Mouse (Mus musculus) left cerebral cortex, adult 8-10 months (tissue): ENCODE data around the gene Celf2. TPM values are rescaled to one million over a fixed set of nuclear protein-coding genes. Genes with fewer than 3 reads are reported as not detected.
A peak's percentile ranks its signal among the peaks of the same experiment; 100 is the strongest.

ENCODE experiments used
- DNase-seq, 2 experiments: peaks; one replicate each; pipeline ENCODE4 v3.0.0; 2022; ENCODE audit warnings: low spot score in 2 of 2
- total RNA-seq, 4 experiments: library from RNA; stranded (reverse); gene quantifications; 2 replicates each; pipeline ENCODE4 v1.2.4; 2022

Celf2 gene
- total RNA-seq, 4 experiments from 2014 or later = 386 to 451 (median 404) TPM

GRCm38 (mm10) chr2:6923738-6924474 is 585.5 kb downstream of the Celf2 start:
- no peak for DNase-seq

GRCm38 (mm10) chr2:6915386-6915785 is 594.0 kb downstream of the Celf2 start:
- DNase-seq = no peak

- no peak for DNase-seq
Observed at GRCm38 (mm10) chr2:6913315-6913714, 596.0 kb downstream of the Celf2 start.

GRCm38 (mm10) chr2:6911932-6912331 is 597.4 kb downstream of the Celf2 start:
- DNase-seq = peak; percentile 39 to 73

- no peak for DNase-seq
Observed at GRCm38 (mm10) chr2:6909921-6910320, 599.4 kb downstream of the Celf2 start.

GRCm38 (mm10) chr2:6904411-6904810 is 605.0 kb downstream of the Celf2 start:
- DNase-seq = no peak

GRCm38 (mm10) chr2:6903251-6903763 is 606.1 kb downstream of the Celf2 start:
- DNase-seq = no peak

GRCm38 (mm10) chr2:6896896-6897295 is 612.5 kb downstream of the Celf2 start:
- DNase-seq = no peak

- DNase-seq = no peak
Observed at GRCm38 (mm10) chr2:6893597-6893996, 615.8 kb downstream of the Celf2 start.

- DNase-seq = no peak
Observed at GRCm38 (mm10) chr2:6893095-6893494, 616.3 kb downstream of the Celf2 start.

GRCm38 (mm10) chr2:6884796-6885711 is 624.3 kb downstream of the Celf2 start:
- DNase-seq = no peak

- DNase-seq = peak in 1 of 2 experiments; percentile 8
Observed at GRCm38 (mm10) chr2:6883996-6884795, 625.2 kb downstream of the Celf2 start.

GRCm38 (mm10) chr2:6882236-6882885 is 627.0 kb downstream of the Celf2 start:
- DNase-seq = no peak

- DNase-seq = no peak
Observed at GRCm38 (mm10) chr2:6880941-6881575, 628.3 kb downstream of the Celf2 start.

GRCm38 (mm10) chr2:6877094-6877493 is 632.3 kb downstream of the Celf2 start:
- DNase-seq = no peak

GRCm38 (mm10) chr2:6876547-6876946 is 632.8 kb downstream of the Celf2 start:
- peak in 1 of 2 experiments; percentile 62 for DNase-seq

- peak in 1 of 2 experiments; percentile 21 for DNase-seq
Observed at GRCm38 (mm10) chr2:6875071-6875611, 634.2 kb downstream of the Celf2 start.

GRCm38 (mm10) chr2:6874266-6874955 is 635.0 kb downstream of the Celf2 start:
- peak in 1 of 2 experiments; percentile 3 for DNase-seq

- peak in 1 of 2 experiments; percentile 1 for DNase-seq
Observed at GRCm38 (mm10) chr2:6873711-6874110, 635.7 kb downstream of the Celf2 start.
